Mouse (Mus musculus): ENCODE data around the gene Mapkapk5.

DNA sequence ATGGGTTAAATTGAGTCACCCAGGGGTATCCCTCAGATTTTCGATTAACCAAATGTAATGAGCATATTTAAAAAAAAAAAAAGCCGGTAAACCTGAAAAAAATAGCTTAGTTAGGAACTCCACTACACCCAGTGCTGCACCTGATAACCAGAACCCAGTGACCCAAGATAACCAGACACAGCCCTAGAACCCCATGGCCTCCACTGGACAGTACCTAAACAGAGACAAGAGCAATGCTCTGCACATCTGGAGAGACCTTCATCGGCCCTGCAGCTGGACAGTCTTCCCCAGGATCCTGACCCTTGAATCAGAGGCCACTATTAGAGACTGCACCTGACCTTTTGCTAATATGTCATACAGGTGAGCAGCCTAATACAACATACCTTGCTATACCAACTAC, 1.4 kb upstream of the Mapkapk5 start:
- TF ChIP-seq POU5F1 (IDR thresholded peaks at IDR 0.05; ENCODE audit: borderline replicate concordance, low read length): no peak
- TF ChIP-seq CTCF (conservative IDR thresholded peaks at IDR 0.05; ENCODE audit: low read length): no peak
- TF ChIP-seq NANOG (IDR thresholded peaks at IDR 0.05; ENCODE audit: borderline replicate concordance, low read length): no peak

All from E14TG2a.4 (cell line).